Mouse (Mus musculus) spleen, adult 2 months (tissue): Measurements from ENCODE around the gene Pcdh18. TPM values are rescaled to one million over a fixed set of nuclear protein-coding genes. Genes with fewer than 3 reads are reported as not detected.

Source experiments
- DNase-seq, 2 experiments: peaks; one replicate each; pipeline versions ENCODE4 v3.0.0 to v3.0.0-alpha.2; 2012 to 2021; ENCODE audit warnings: low spot score in 2 of 2, low read depth in 1 of 2
- H3K27ac ChIP-seq: fragments of 200-500 bp; 2 replicates; pipeline ENCODE4 v1.5.1; 2012; ENCODE audit warnings: low read length, inconsistent platforms; ENCODE audit not compliant: insufficient read depth
- H3K27me3 ChIP-seq: fragments of 200-500 bp; 2 replicates; pipeline ENCODE4 v1.6.1; 2012; ENCODE audit warnings: mild to moderate bottlenecking, moderate library complexity, low read length, inconsistent platforms; ENCODE audit not compliant: control insufficient read depth, insufficient read depth
- H3K36me3 ChIP-seq: fragments of 200-500 bp; 2 replicates; pipeline ENCODE4 v1.6.1; 2012; ENCODE audit warnings: mild to moderate bottlenecking, low read length, inconsistent platforms; ENCODE audit not compliant: control insufficient read depth, insufficient read depth
- H3K4me1 ChIP-seq: fragments of 200-500 bp; 2 replicates; pipeline ENCODE4 v1.6.1; 2011; ENCODE audit warnings: inconsistent platforms; ENCODE audit not compliant: control insufficient read depth, insufficient read depth, insufficient read length
- H3K4me3 ChIP-seq: fragments of 200-500 bp; 2 replicates; pipeline ENCODE4 v1.5.1; 2011; ENCODE audit warnings: mild to moderate bottlenecking, inconsistent platforms; ENCODE audit not compliant: insufficient read depth, insufficient read length; ENCODE audit errors: extremely low read depth
- CTCF ChIP-seq: fragments of 200-500 bp; IDR thresholded peaks from 2 replicates; pipeline ENCODE4 v1.5.1; 2011; ENCODE audit warnings: mild to moderate bottlenecking, inconsistent platforms; ENCODE audit not compliant: insufficient read depth, insufficient read length, insufficient replicate concordance; ENCODE audit errors: extremely low read depth
- POLR2A ChIP-seq: fragments of 200-500 bp; IDR thresholded peaks from 2 replicates; pipeline ENCODE4 v1.6.1; 2011; ENCODE audit warnings: low read depth, low read length, inconsistent platforms
- WGBS: fragments of 180-500 bp; shearing (Covaris S2); methylation state at CpG from one replicate; pipeline ENCODE4 v1.1.7; 2018; 5-methylcytosine and 5-hydroxymethylcytosine counted together
- polyA plus RNA-seq: library from polyadenylated mRNA; depleted of rRNA; stranded (reverse); fragments of >200 nt; gene quantifications from 2 replicates; pipeline ENCODE4 v1.2.3, GENCODE M21; 2012

Pcdh18 gene
- polyA plus RNA-seq, 1 experiment, result 2.7 TPM

GRCm38 (mm10) chr3:49762711-49763110, 5.6 kb upstream of the Pcdh18 start:
- DNase-seq, result no peak
- Histone ChIP-seq H3K4me3 (no peak overlapping the region), H3K27me3 (no peaks in the 10 kb centered on the region), H3K27ac (no peak overlapping the region), H3K4me1 (no peaks in the 10 kb centered on the region), H3K36me3 (no peaks in the 10 kb centered on the region)
- 83% methylated on average over 5 of the region's 5 CpGs for WGBS
- TF ChIP-seq POLR2A, result no peak
- TF ChIP-seq CTCF, result no peak

- TF ChIP-seq POLR2A (no peak), CTCF (no peak)
- no peak overlapping the region for H3K4me3 ChIP-seq
- no peaks in the 10 kb centered on the region for H3K36me3 ChIP-seq
- H3K27ac ChIP-seq, result no peak overlapping the region
- DNase-seq, result no peak
- no peaks in the 10 kb centered on the region for H3K27me3 ChIP-seq
- no peaks in the 10 kb centered on the region for H3K4me1 ChIP-seq
Observed at GRCm38 (mm10) chr3:49761971-49762370, 4.8 kb upstream of the Pcdh18 start.

DNA sequence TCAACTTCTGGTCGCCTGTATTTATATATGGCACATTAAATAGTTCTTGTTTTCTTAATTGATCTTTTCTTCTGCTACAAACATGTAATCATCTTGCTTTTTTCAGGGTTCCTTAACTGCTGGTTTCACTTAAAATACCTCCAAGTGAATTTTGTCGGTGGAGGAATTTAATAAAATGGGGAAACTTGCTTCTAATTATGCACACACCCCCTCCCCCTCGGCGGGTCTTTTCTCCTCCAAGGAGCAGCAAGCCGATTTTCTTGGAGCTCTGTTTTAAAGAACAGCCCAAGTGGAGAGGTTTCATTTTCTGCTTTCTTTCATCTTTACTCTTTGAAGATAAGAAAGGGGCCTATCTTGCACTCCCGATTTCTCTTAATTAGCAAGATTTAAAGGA, 498 bp upstream of the Pcdh18 start:
- Histone ChIP-seq H3K4me3 (0 out of 2 replicates have a peak overlapping the region, but pooled peaks have one; percentile 8), H3K4me1 (no peaks in the 10 kb centered on the region), H3K27me3 (no peaks in the 10 kb centered on the region), H3K27ac (no peak overlapping the region), H3K36me3 (no peaks in the 10 kb centered on the region)
- TF ChIP-seq POLR2A, result no peak
- no peak for TF ChIP-seq CTCF
- no peak for DNase-seq
- under 1% methylated on average over 6 of the region's 6 CpGs for WGBS

DNA sequence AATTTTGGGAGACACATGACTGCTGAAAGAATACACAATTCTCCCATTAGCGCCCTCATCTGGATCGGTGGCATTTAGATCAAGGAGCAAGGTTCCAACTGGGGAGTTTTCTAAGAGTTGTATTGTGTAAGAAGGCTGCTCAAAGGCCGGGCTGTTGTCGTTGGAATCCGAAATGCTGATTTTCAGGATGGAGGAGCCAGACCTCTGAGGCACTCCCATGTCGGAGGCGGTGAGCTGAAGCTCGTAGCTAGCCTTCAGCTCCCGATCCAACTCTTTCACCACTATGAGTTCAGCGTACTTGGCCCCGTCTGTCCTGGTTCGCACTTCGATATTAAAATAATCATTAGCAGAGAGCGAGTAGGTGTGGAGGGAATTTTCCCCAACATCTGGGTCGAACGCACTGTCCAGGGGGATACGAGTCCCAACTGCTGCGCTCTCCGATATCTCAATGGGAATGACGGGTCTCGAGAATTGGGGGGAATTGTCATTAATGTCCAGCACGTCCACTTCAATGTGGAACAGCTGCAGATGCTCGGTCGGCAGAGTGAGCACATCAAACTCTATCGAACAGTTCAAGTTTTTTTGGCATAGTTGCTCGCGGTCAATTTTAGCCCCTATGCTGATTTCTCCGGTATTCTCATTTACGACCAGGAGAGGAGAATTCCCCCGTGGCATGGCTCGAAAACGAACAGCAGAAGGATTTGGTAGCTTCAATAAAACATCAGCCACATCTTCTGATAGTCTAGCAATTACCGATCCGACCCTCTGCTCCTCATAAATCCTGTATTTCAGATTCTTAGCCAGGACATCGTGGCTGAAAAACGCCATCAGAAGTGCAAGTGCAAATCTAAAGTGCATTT, 909 bp downstream of the Pcdh18 start:
- no peak for DNase-seq
- peak overlapping the region; percentile 21; the same call in 1 of the 2 replicates for H3K4me3 ChIP-seq
- H3K27me3 ChIP-seq, result no peaks in the 10 kb centered on the region
- H3K27ac ChIP-seq, result peak overlapping the region; percentile 12; the same call in 1 of the 2 replicates
- H3K36me3 ChIP-seq, result no peaks in the 10 kb centered on the region
- no peaks in the 10 kb centered on the region for H3K4me1 ChIP-seq
- 9% methylated on average over 36 of the region's 36 CpGs for WGBS
- TF ChIP-seq CTCF, result no peak
- TF ChIP-seq POLR2A, result no peak

DNA sequence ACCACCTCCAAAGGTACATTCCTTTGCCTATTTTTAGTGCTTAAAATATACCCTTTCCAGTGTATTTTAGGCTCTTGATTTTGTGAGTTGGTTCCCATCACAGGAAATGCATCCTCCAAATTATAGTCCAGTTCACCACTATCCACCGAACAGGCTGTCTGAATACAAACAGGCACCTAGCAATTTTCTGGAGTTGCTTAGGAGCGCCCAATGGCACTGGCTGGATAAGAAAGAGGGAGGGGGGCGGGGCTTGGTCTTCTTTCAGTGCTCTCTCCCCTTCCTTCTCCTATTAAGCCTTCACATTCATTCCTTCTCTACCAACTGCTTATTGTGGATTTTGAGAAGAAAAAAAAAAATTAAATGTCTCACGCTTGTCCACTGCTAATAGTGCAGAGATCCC, 4.4 kb downstream of the Pcdh18 start:
- WGBS, result 83% methylated on average over 4 of the region's 4 CpGs
- TF ChIP-seq POLR2A (no peak), CTCF (no peak)
- no peak for DNase-seq
- Histone ChIP-seq H3K4me3 (no peak overlapping the region), H3K27me3 (no peaks in the 10 kb centered on the region), H3K36me3 (no peaks in the 10 kb centered on the region), H3K27ac (no peak overlapping the region), H3K4me1 (no peaks in the 10 kb centered on the region)

DNA sequence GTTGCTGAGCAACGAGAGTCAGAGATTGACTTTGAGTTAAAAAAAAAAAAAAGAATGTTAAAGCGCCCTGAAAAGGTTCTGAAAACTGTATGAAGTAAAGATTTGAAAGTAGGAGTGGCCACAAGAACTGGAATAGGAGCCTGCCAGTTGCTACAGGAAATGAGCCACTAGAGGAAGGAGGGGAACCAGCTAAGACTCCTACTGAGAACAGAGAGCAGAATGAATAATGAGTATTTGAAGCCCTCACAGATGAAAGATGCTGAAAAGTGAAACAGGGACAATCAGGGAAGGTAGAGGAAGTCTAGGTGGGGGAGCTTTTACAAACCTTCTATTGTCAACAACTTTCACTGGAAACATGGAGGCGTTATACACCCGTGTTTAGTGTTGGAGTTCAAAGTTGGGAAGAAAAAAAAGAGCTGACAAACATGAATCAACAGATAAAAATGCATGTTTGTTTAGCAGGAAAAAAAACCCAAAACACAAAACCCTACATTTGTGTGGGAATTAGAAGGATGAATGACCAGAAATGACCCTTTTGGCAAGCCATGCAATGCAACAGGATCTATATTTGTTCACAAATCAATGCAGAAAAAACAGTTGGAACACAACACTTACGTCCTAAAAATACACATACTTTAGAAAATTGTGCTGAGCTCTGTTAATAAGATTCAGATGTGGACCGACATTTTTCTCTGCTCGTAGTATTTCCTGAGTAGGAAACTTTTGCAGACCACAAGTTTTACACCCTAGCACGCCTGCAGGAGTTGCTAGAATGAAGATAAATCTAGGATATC, 7.4 kb downstream of the Pcdh18 start:
- H3K27ac ChIP-seq, result no peak overlapping the region
- 55% methylated on average over 8 of the region's 8 CpGs for WGBS
- TF ChIP-seq CTCF (no peak), POLR2A (no peak)
- no peaks in the 10 kb centered on the region for H3K4me1 ChIP-seq
- DNase-seq, result no peak
- no peaks in the 10 kb centered on the region for H3K36me3 ChIP-seq
- H3K27me3 ChIP-seq, result no peaks in the 10 kb centered on the region
- H3K4me3 ChIP-seq, result no peak overlapping the region
